In the genomic region with DNA sequence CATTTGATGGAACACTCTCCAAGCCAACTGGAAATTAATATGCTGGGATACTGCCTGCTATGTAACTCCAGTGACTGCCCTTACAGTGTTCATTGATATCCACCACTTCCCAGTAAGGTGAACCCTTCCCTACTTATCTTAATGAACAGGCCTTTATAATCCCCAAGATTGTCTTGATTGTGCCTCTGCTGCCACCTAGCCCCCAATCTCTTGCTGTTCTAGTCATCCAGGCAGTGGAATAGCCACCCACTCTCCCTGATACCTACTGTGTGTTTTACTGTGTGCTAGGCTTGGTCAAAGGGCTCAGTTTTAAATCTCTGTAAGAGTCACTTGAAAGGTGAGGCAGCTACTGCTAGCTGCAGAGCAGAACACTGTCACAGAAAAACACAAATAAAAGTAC, we compare ENCODE assay signal across 9 mouse cellular contexts.
A peak's percentile ranks its signal among the peaks of the same experiment; 100 is the strongest.
DNase-seq lines count a peak whose midpoint lies in the region; ATAC-seq lines count a peak whose summit lies in the region.
"Had no signal": no experiment of that assay in that cellular context is flagged by ENCODE, and none has a peak within 500 bp of the region (broad histone marks: within the 10 kb centered on the region; RNA-seq: fewer than 3 reads in every experiment).

No protein-coding gene starts in this region.

- no peaks in the 10 kb centered on the region for H3K9me3 ChIP-seq in heart, embryonic 12.5 days (replicated peaks)
- H3K9me3 ChIP-seq: heart, embryonic 13.5 days had no signal

- H3K27ac ChIP-seq in heart, embryonic 12.5 days (ENCODE audit: poor library complexity, severe bottlenecking) = no peak overlapping the region
- H3K27ac ChIP-seq: heart, embryonic 13.5 days had no signal

- H3K9ac ChIP-seq in heart, embryonic 12.5 days = no peak overlapping the region
- H3K9ac ChIP-seq: heart, embryonic 13.5 days had no signal

- H3K4me3 ChIP-seq in heart, embryonic 12.5 days = no peak overlapping the region
- H3K4me3 ChIP-seq: heart, embryonic 13.5 days had no signal

- H3K4me2 ChIP-seq in heart, embryonic 12.5 days = no peak overlapping the region
- H3K4me2 ChIP-seq: heart, embryonic 13.5 days had no signal

- peak; percentile 26 for DNase-seq in gastrocnemius, adult 18-20 months (ENCODE audit: low spot score)
- no peak for DNase-seq in gastrocnemius, postnatal 4 days (ENCODE audit: low spot score in 2 of 2)
- DNase-seq in thymus, postnatal 14 days = peak; percentile 11
- DNase-seq in thymus, adult 18-20 months = no peak
- DNase-seq in kidney, adult 9 months = peak; percentile 67
- no peak for DNase-seq in spleen, postnatal 36 days (ENCODE audit: low spot score in 2 of 2)
- DNase-seq in spleen, adult 12 weeks (ENCODE audit: low spot score) = no peak

- peaks cover 25% of the 10 kb centered on the region for H3K4me1 ChIP-seq in heart, embryonic 12.5 days (replicated peaks)

- peaks cover 41% of the 10 kb centered on the region for H3K36me3 ChIP-seq in heart, embryonic 12.5 days

- H3K27me3 ChIP-seq in heart, embryonic 12.5 days (replicated peaks) = no peaks in the 10 kb centered on the region
- H3K27me3 ChIP-seq: heart, embryonic 13.5 days had no signal

- no peak for ATAC-seq in heart, embryonic 12.5 days (ENCODE audit: insufficient number of reproducible peaks, low FRiP score)

Comparison
In these comparisons a context has a peak if more than half of its experiments do, and no peak if none do; other contexts are left out.
1. DNase-seq: peak in gastrocnemius, adult 18-20 months (single experiment), thymus, postnatal 14 days (single experiment) and kidney, adult 9 months (single experiment); none in gastrocnemius, postnatal 4 days (0 of 2), thymus, adult 18-20 months (0 of 2), spleen, postnatal 36 days (0 of 2) and spleen, adult 12 weeks (single experiment).